Mouse (Mus musculus) lung, embryonic 16.5 days (tissue): ENCODE results near the gene Prss48. TPM values are rescaled to one million over a fixed set of nuclear protein-coding genes. Genes with fewer than 3 reads are reported as not detected.

Experiments used
- ATAC-seq: fragments of 200-750 bp; cut with Nextera tagmentation; 2 replicates; pipeline ENCODE4 v1.8.0; 2017; ENCODE audit warnings: low read depth, mild to moderate bottlenecking, moderate library complexity
- H3K27ac ChIP-seq: fragments of 300-500 bp; sonication (generic); 2 replicates; pipeline ENCODE4 v1.5.1; 2014; ENCODE audit warnings: mild to moderate bottlenecking, control low read depth, low read length
- H3K27me3 ChIP-seq: fragments of 300-500 bp; sonication (generic); 2 replicates; pipeline ENCODE4 v1.6.1; 2014; ENCODE audit warnings: low read depth, low read length, mixed read lengths; ENCODE audit not compliant: control insufficient read depth, insufficient read depth
- H3K36me3 ChIP-seq: fragments of 300-500 bp; sonication (generic); 2 replicates; pipeline ENCODE4 v1.6.1; 2014; ENCODE audit warnings: low read length; ENCODE audit not compliant: control insufficient read depth, insufficient read depth
- H3K4me1 ChIP-seq: fragments of 300-500 bp; sonication (generic); replicated peaks from 2 replicates; pipeline ENCODE4 v1.6.1; 2014; ENCODE audit warnings: low read length, mixed read lengths; ENCODE audit not compliant: control insufficient read depth, insufficient read depth
- H3K4me2 ChIP-seq: fragments of 300-500 bp; sonication (generic); 2 replicates; pipeline ENCODE4 v1.6.1; 2014; ENCODE audit warnings: low read depth, low read length, control low read depth
- H3K4me3 ChIP-seq: fragments of 300-500 bp; sonication (generic); 2 replicates; pipeline ENCODE4 v1.5.1; 2014; ENCODE audit warnings: mild to moderate bottlenecking, low read length, control low read depth
- H3K9ac ChIP-seq: fragments of 300-500 bp; sonication (generic); 2 replicates; pipeline ENCODE4 v1.6.1; 2014; ENCODE audit warnings: low read length, control low read depth
- H3K9me3 ChIP-seq: fragments of 300-500 bp; sonication (generic); 2 replicates; pipeline ENCODE4 v1.6.1; 2016; ENCODE audit warnings: low read length; ENCODE audit not compliant: control insufficient read depth
- WGBS: fragments of 180-500 bp; shearing (Covaris S2); extraction: QIAGEN DNeasy Blood & Tissue Kit; methylation state at CpG from one replicate; pipeline ENCODE4 v1.1.7; 2014; 5-methylcytosine and 5-hydroxymethylcytosine counted together
- polyA plus RNA-seq: library from polyadenylated mRNA; unstranded; fragments of >200 nt; fragmentation: Nextera tagmentation; extraction: Ambion mirVana; gene quantifications from 2 replicates; pipeline ENCODE4 v1.2.1, GENCODE M21; 2015

The Prss48 gene
- polyA plus RNA-seq, 1 experiment from 2014 or later: 0.16 TPM

DNA sequence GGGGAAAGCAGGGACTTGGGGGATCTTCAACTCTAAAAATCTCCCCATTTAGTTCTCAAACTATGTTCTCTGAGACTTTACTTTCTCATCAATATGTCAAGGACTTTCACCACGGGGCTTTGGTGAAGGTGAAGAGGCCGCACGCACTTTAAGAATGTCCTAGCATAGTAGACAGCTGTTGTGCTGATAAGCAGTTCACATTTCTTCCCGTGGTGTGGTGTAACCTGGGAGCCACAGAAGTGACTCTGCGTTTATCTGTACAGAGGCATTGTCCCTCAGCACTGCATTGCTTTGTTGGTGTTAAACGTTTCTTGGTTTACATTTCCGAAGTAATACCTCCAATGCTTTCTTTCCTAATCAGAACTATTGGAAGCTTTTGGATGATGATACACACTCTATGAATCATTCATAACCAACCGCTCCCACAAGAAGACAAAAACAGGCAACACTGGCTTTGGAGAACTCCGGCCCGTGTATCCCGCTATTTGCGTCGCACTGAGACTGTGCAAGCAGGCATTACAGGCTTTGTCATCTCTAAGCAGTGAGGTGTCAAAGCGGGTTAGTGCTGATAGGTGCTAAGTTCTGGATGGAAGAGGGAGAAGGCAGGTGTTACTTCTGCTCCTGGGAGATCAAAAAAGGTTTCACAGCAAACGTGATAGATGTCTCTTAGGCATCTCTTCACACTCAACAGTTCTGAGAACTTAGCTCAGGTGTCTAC, 26.5 kb upstream of the Prss48 start:
- Histone ChIP-seq H3K27me3 (no peaks in the 10 kb centered on the region), H3K4me3 (no peak overlapping the region), H3K27ac (no peak overlapping the region), H3K36me3 (peaks cover 4% of the 10 kb centered on the region; the same call in 1 of the 2 replicates), H3K9ac (no peak overlapping the region), H3K9me3 (no peaks in the 10 kb centered on the region), H3K4me2 (no peak overlapping the region), H3K4me1 (no peaks in the 10 kb centered on the region; the same call in 1 of the 2 replicates)
- no peak for ATAC-seq
- 70% methylated on average over 15 of the region's 15 CpGs for WGBS

DNA sequence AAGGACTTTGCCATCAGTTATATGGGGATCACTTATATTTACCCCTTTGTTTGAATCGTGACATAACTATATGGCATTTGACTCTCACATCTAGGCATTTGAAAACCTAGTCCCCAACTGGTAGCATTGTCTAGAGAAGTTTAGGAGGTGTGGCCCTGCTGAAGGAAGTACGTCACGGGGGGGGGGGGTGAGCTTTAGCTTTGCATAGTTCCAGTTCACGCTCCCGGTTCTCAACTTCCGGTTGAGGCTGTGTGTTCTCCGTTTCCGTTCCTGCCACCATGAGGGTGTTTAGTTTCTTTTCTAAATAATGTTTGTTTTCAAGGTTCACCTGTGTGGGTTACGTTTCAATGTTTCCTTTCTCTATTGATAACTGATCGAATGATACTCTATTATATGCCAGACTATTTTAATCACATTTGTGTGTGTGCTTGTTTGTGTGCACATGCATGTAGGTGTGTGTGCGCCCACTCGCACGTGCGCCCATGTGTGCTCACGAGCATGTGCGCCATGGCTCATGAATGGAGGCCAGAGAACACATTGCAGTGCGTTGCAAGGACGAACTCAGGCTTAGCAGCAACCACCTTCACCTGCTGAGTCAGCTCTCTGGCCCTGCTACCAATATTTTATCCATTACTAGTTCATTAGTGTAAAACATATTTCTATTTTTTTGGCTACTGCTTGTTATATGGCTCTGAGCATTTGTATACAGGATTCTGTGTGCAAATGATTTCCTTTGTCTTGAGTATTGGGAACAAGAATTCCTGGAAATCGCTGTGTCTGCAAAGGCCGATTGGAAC, 23.2 kb upstream of the Prss48 start:
- no peak for ATAC-seq
- Histone ChIP-seq H3K27me3 (no peaks in the 10 kb centered on the region), H3K4me1 (no peaks in the 10 kb centered on the region; the same call in 1 of the 2 replicates), H3K27ac (no peak overlapping the region), H3K4me3 (no peak overlapping the region), H3K36me3 (0 out of 2 replicates have a peak, but pooled peaks cover 2% of the 10 kb centered on the region), H3K9me3 (no peaks in the 10 kb centered on the region), H3K9ac (no peak overlapping the region), H3K4me2 (no peak overlapping the region)
- WGBS: 93% methylated on average over 20 of the region's 20 CpGs

DNA sequence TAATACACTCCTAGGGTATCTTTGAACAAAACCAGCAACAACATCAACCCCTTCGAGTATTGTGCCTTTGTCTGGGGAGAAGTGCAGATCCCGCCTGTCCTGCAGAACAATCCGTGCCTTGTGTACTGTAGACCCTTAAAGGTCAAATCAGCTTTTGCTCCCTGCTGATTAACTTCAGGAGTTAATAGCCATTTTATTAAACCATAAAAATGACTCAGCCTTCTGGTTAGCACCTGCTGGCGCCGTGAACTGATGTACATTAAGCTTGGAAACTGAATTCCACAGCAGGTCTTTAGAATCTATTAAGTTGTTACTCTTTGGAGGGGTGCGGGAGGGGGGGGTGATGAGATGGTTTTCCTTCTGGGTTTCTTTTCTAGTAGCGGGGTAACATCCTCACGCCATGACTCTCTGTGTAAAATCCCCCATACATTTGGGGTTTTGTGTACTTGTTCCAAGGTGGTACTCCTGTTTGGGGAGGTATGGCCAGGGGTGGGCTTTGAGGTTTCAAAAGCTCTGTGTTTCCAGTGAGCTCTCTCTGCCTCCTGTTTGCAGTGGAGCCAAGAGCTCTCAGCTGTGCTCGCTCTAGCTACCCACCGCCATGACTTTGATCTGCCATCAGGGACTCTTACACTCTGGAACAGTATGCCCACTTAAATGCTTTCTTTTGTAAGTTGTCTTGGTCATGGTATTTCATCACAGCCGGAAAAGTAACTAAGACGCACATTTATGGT, 21.9 kb upstream of the Prss48 start:
- no peaks in the 10 kb centered on the region for H3K9me3 ChIP-seq
- no peaks in the 10 kb centered on the region; the same call in 1 of the 2 replicates for H3K4me1 ChIP-seq
- H3K9ac ChIP-seq: no peak overlapping the region
- no peak overlapping the region for H3K4me2 ChIP-seq
- no peaks in the 10 kb centered on the region for H3K36me3 ChIP-seq
- ATAC-seq: 0 out of 2 replicates have a peak, but pooled peaks have one; percentile 26
- H3K27ac ChIP-seq: no peak overlapping the region
- H3K27me3 ChIP-seq: no peaks in the 10 kb centered on the region
- no peak overlapping the region for H3K4me3 ChIP-seq
- 90% methylated on average over 12 of the region's 12 CpGs for WGBS

DNA sequence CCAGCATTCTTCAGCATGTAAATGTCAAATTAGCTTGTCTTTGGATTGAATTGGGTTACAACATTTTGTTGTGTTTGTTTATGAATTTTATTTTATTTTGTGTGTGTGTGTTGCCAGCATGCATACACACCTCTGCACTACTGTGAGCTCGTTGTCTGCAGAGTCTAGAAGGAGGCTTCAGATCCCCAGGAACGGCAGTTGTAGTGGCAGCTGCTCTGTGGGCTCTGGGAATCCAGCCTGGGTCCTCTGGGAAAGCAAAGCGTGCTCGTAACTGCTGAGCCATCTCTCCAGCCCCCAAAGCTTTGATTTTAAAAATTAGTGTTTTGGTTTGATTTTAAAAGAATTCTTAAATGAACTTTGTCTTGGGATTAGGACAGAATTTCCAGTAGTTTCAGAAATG, 19.4 kb upstream of the Prss48 start:
- no peak overlapping the region for H3K4me2 ChIP-seq
- H3K27ac ChIP-seq: no peak overlapping the region
- ATAC-seq: no peak
- H3K36me3 ChIP-seq: no peaks in the 10 kb centered on the region
- no peaks in the 10 kb centered on the region for H3K9me3 ChIP-seq
- 83% methylated on average over 4 of the region's 4 CpGs for WGBS
- no peak overlapping the region for H3K9ac ChIP-seq
- H3K4me1 ChIP-seq: no peaks in the 10 kb centered on the region; the same call in 1 of the 2 replicates
- no peak overlapping the region for H3K4me3 ChIP-seq
- no peaks in the 10 kb centered on the region for H3K27me3 ChIP-seq

DNA sequence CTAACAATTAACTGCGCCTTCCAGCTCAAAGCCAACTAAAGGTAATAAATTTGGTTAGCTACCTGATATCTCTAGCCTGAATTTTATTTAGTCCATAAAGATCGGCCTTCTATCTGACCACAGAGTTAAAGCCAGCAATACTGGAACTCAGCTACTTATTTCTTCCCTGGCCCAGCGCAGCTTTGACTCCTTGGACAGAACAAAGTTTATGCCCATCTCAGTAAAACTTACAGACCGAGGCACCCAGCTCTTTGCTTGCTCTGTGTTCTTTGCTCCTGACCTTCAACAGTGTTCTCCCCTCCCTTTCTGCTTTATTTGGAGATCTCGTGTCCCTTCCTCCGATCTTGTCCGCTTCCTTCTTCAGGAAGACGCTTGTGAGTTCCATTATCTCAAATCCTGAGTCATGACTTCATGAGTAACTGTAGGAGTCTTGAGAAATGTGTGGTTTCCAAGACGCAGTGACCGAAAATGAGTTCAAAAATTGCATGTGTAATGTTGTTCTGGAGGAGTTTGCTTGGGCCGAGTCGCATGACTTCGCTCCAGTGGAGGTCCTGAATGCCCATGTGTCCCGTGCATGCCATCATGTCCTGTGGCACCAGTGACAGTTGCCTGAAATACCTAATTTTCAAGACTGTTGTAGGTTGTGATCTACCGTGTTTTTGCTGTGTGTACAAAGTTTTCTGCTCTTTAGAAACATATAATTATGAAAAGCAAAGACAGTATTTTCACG, 18.8 kb upstream of the Prss48 start:
- Histone ChIP-seq H3K9me3 (no peaks in the 10 kb centered on the region), H3K9ac (no peak overlapping the region), H3K4me2 (no peak overlapping the region), H3K27me3 (no peaks in the 10 kb centered on the region), H3K36me3 (no peaks in the 10 kb centered on the region), H3K4me3 (no peak overlapping the region), H3K4me1 (no peaks in the 10 kb centered on the region; the same call in 1 of the 2 replicates), H3K27ac (no peak overlapping the region)
- WGBS: 78% methylated on average over 16 of the region's 16 CpGs
- no peak for ATAC-seq

DNA sequence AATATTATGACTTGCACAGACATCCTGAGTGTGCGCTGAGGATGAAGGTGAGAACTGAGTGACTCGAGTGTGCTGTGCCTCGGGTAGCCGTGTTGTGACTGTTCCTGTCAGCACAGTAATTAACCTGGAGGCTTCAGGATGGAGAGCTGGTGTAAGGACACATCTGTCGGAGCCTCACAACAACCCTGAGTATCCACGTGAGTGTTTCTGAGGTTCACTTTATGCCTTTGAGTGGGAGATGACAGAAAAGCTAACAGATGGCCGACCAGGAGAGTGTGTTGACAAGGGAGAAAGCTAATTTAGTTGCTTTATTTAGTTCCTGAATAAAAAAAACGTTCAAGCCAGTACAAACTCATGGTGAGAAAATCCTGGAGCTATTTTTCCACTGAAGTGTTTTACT, 15.2 kb upstream of the Prss48 start:
- H3K4me2 ChIP-seq: no peak overlapping the region
- no peak overlapping the region for H3K4me3 ChIP-seq
- no peak for ATAC-seq
- no peaks in the 10 kb centered on the region for H3K27me3 ChIP-seq
- H3K9ac ChIP-seq: no peak overlapping the region
- 53% methylated on average over 8 of the region's 8 CpGs for WGBS
- no peaks in the 10 kb centered on the region; the same call in 1 of the 2 replicates for H3K4me1 ChIP-seq
- H3K36me3 ChIP-seq: no peaks in the 10 kb centered on the region
- no peaks in the 10 kb centered on the region for H3K9me3 ChIP-seq
- H3K27ac ChIP-seq: no peak overlapping the region

DNA sequence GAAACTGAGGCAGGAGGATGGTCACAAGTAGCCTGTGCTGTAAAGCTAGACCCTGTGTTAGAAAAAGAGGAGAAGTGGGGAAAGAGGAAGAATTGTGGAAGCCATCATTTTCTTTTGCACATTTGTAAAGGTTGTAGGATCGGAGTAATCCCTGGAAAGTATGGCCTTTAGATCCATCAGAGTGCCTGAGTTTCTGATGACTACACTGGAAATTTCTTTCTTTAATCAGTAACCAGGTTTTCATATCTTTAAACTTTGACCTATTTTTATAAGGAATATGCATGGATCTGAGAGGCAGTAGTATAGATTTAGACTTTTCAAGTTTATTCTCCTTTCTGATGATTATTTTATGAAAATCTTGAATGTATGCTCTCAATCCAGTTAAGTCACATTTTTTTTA, 14.7 kb upstream of the Prss48 start:
- H3K27ac ChIP-seq: no peak overlapping the region
- no peak overlapping the region for H3K4me2 ChIP-seq
- WGBS: 97% methylated on average over 1 of the region's 1 CpGs
- H3K9me3 ChIP-seq: no peaks in the 10 kb centered on the region
- no peaks in the 10 kb centered on the region for H3K36me3 ChIP-seq
- H3K4me1 ChIP-seq: no peaks in the 10 kb centered on the region; the same call in 1 of the 2 replicates
- ATAC-seq: no peak
- H3K4me3 ChIP-seq: no peak overlapping the region
- no peak overlapping the region for H3K9ac ChIP-seq
- H3K27me3 ChIP-seq: no peaks in the 10 kb centered on the region

DNA sequence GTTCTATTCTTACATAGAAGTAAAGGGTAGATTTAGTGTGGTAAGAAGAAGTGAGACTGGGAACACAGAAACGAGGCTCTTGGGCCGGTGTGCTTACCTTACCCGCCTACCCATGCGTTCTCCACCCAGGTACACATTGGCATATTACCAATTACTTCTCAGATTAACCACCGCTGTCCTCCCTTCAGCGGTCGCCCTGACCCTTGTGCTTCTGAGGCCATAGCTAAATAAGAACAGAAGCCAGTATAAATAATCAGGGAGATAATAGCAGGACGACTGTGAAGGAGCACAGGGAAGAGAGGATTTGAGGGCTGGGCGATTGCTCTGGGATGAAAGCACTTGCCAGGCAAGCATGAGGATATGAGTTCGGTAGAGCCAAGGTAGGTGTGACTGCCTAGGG, 11.5 kb upstream of the Prss48 start:
- Histone ChIP-seq H3K27ac (no peak overlapping the region), H3K4me2 (no peak overlapping the region), H3K9ac (no peak overlapping the region), H3K4me3 (no peak overlapping the region), H3K27me3 (no peaks in the 10 kb centered on the region), H3K4me1 (peaks cover 13% of the 10 kb centered on the region), H3K36me3 (no peaks in the 10 kb centered on the region), H3K9me3 (no peaks in the 10 kb centered on the region; the same call in 1 of the 2 replicates)
- 57% methylated on average over 10 of the region's 10 CpGs for WGBS
- 0 out of 2 replicates have a peak, but pooled peaks have one; percentile 17 for ATAC-seq
